Mouse (Mus musculus) forebrain, embryonic 16.5 days (tissue): ENCODE data around the gene Lefty1. TPM values are rescaled to one million over a fixed set of nuclear protein-coding genes. Genes with fewer than 3 reads are reported as not detected.
"Not testable (repeated sequence)": the region's sequence is repeated elsewhere in the genome, so short reads cannot be mapped to it uniquely, and the experiment has no call there.

ENCODE experiments used
- ATAC-seq: fragments of 200-750 bp; cut with Nextera tagmentation; 2 replicates; pipeline ENCODE4 v1.8.0; 2017; ENCODE audit warnings: mild to moderate bottlenecking, moderate library complexity
- H3K27ac ChIP-seq: fragments of 300-500 bp; sonication (generic); 2 replicates; pipeline ENCODE4 v1.5.1; 2014; ENCODE audit warnings: low read length, control low read depth
- H3K27me3 ChIP-seq: fragments of 300-500 bp; sonication (generic); replicated peaks from 2 replicates; pipeline ENCODE4 v1.6.1; 2014; ENCODE audit warnings: low read length; ENCODE audit not compliant: control insufficient read depth, insufficient read depth
- H3K36me3 ChIP-seq: fragments of 300-500 bp; sonication (generic); 2 replicates; pipeline ENCODE4 v1.6.1; 2014; ENCODE audit not compliant: control insufficient read depth, insufficient read depth
- H3K4me1 ChIP-seq: fragments of 300-500 bp; sonication (generic); replicated peaks from 2 replicates; pipeline ENCODE4 v1.6.1; 2014; ENCODE audit warnings: low read length; ENCODE audit not compliant: control insufficient read depth, insufficient read depth
- H3K4me2 ChIP-seq: fragments of 300-500 bp; sonication (generic); 2 replicates; pipeline ENCODE4 v1.6.1; 2014; ENCODE audit warnings: mild to moderate bottlenecking, low read length, control low read depth
- H3K4me3 ChIP-seq: fragments of 300-500 bp; sonication (generic); replicated peaks from 2 replicates; pipeline ENCODE4 v1.5.1; 2014; ENCODE audit warnings: mild to moderate bottlenecking, low read length, control low read depth
- H3K9ac ChIP-seq: fragments of 300-500 bp; sonication (generic); replicated peaks from 2 replicates; pipeline ENCODE4 v1.6.1; 2014; ENCODE audit warnings: low read depth, low read length, control low read depth
- H3K9me3 ChIP-seq: fragments of 300-500 bp; sonication (generic); 2 replicates; pipeline ENCODE4 v1.6.1; 2016; ENCODE audit warnings: low read length; ENCODE audit not compliant: control insufficient read depth
- WGBS: fragments of 180-500 bp; shearing (Covaris S2); extraction: QIAGEN DNeasy Blood & Tissue Kit; methylation state at CpG from one replicate; pipeline ENCODE4 v1.1.7; 2014; 5-methylcytosine and 5-hydroxymethylcytosine counted together
- polyA plus RNA-seq: library from polyadenylated mRNA; unstranded; fragments of >200 nt; fragmentation: Nextera tagmentation; extraction: Ambion mirVana; gene quantifications from 2 replicates; pipeline ENCODE4 v1.2.1, GENCODE M21; 2015

The Lefty1 gene
- polyA plus RNA-seq, 1 experiment from 2014 or later, result 0.30 TPM

DNA sequence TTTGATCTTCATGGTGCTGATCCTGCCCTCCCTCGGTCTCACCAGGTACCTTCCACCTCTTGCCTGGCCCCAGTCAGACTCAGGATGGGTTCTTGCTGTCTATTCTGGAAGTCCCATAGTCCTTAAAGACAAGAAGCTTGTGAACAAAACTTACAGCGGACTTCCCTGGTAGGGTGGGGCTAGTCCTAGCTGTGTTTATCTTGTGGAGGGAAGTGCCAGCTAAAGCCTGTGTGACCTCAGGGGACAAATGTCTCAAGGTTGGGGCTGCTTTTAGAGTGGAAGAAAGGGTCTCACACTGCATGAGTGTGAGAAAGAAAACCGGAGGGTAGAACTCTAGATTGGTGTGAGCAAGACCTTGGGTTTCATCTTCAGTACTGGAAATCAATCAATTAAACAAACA lies 31.0 kb downstream of the Lefty1 start:
- Histone ChIP-seq H3K36me3 (no peaks in the 10 kb centered on the region), H3K4me2 (no peak overlapping the region), H3K27me3 (no peaks in the 10 kb centered on the region), H3K27ac (no peak overlapping the region), H3K4me1 (no peaks in the 10 kb centered on the region), H3K4me3 (no peak overlapping the region), H3K9ac (no peak overlapping the region), H3K9me3 (no peaks in the 10 kb centered on the region)
- WGBS, result 87% methylated on average over 3 of the region's 3 CpGs
- ATAC-seq, result no peak

DNA sequence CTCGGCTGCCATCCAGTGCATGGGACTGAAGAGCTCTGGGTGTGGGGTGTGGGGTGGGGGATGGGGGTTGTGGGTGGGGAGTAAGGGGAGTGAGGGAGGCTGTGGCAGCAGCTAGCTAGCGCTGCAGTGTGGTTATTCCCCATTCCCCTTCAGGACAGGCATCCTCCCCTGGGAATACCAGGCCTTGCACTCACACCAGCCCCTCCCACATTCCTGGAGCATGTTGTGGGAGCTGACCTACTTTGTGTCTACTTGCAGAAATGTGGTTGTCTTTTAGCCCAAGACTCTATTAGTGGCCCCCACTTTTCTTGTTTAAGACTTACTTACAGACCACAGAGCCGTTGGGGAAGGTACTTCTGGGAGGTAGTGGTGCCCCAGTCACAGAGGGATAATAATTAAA lies 31.7 kb downstream of the Lefty1 start:
- no peak for ATAC-seq
- no peak overlapping the region for H3K9ac ChIP-seq
- no peaks in the 10 kb centered on the region for H3K27me3 ChIP-seq
- no peaks in the 10 kb centered on the region for H3K9me3 ChIP-seq
- H3K4me1 ChIP-seq, result no peaks in the 10 kb centered on the region
- no peak overlapping the region for H3K4me2 ChIP-seq
- H3K36me3 ChIP-seq, result no peaks in the 10 kb centered on the region
- 75% methylated on average over 3 of the region's 3 CpGs for WGBS
- no peak overlapping the region for H3K4me3 ChIP-seq
- no peak overlapping the region for H3K27ac ChIP-seq

DNA sequence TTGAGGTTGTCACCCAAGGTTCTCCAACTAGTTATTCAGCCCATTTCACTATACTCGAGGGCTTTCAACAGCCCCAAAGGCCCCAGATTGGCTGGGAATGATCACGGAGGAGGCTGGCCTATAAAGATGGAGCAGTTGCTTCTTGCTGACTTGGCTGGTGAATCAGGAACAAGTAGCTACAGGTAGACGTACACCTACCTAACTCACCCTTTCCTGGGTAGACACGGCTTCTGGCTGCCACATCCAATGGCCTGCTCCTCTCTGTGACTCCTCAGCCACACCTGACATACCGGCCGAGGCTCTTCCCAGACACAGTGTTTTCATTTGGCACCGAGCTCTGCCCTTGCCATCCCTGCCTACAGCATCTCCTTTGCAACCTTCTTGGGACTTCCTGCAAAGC lies 32.4 kb downstream of the Lefty1 start:
- H3K9me3 ChIP-seq, result no peaks in the 10 kb centered on the region
- H3K27me3 ChIP-seq, result no peaks in the 10 kb centered on the region
- ATAC-seq, result no peak
- 90% methylated on average over 7 of the region's 7 CpGs for WGBS
- no peak overlapping the region for H3K4me2 ChIP-seq
- H3K27ac ChIP-seq, result no peak overlapping the region
- no peak overlapping the region for H3K4me3 ChIP-seq
- no peaks in the 10 kb centered on the region for H3K4me1 ChIP-seq
- H3K9ac ChIP-seq, result no peak overlapping the region
- H3K36me3 ChIP-seq, result no peaks in the 10 kb centered on the region

DNA sequence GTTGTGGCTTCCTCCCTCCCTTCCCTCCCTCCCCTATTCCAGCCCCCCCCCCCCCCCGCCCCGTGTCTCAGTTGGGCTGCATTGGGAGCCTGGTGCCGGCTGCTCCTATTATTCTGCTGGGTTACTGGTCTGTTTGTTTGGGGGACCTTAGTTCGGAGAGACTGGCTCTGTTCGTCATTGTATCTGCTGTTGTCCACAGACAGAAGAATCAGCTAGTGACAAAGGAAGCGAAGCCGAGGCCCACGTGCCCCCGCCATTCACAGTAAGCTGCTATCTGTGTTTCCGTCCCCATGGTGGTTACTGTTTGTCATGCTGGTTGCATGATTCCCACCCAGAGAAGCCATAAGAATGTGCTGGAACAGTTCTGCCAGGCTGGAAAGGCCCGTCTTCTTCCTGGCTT lies 38.1 kb downstream of the Lefty1 start:
- ATAC-seq, result no peak
- 73% methylated on average over 9 of the region's 11 CpGs for WGBS
- Histone ChIP-seq H3K36me3 (no peaks in the 10 kb centered on the region), H3K9ac (no peak overlapping the region), H3K27me3 (no peaks in the 10 kb centered on the region), H3K9me3 (no peaks in the 10 kb centered on the region), H3K27ac (no peak overlapping the region), H3K4me1 (no peaks in the 10 kb centered on the region), H3K4me3 (no peak overlapping the region), H3K4me2 (no peak overlapping the region)

DNA sequence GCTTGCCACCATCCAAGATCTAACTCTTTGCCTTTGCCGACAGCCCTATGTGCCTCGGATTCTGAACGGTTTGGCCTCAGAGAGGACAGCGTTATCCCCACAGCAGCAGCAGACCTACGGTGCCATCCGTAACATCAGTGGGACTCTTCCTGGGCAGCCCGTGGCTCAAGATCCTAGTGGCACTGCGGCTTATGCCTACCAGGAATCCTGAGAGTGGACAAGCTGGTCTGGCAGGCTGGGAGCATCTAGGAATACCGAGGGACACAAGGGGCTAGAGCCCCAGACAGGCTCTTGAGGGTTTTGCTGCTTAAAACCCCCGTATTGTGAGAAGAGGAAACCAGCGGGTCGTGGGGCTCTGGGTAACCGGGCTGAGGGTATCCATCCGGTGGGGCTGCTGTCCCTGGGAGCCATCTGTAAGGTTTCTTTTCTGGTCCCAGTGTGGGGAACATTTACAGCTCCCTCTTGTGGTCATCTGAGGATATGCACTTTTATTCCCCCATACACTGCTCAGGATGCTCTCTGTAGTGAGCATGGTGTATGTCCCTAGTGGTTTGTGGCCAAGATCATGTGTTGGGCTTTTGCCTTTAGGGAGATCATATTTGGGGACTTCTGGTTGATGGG lies 39.4 kb downstream of the Lefty1 start:
- no peak overlapping the region for H3K4me2 ChIP-seq
- WGBS, result 56% methylated on average over 14 of the region's 14 CpGs
- ATAC-seq, result peak; percentile 71; the same call in 1 of the 2 replicates

DNA sequence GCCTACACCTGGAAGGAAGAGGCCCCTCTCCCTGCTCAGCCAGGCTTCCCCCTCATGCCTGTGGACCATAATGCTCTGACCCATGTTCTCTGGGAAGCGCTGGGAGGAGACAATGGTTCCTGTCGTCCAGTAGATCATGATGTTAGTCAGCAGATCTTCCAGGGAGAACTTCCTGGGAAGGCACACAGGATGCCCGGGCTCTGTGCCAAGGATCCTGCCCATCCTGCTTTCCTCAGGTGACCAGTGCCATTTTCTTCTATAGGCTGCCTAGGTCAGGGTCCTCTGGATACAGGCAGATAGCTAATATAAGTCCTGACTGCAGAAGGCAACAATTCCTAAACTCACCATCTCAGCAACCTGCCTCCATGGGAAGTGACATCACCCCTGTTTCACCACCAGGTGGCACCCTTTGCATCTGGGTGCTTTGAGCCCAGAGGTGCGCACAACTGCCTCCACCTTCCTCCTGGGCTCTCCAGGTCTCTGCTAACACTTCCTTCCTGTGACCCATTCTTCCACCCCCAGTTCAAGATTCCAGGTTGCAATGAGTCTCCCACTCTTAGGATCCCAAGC lies 41.4 kb downstream of the Lefty1 start:
- Histone ChIP-seq H3K36me3 (no peaks in the 10 kb centered on the region), H3K4me3 (no peak overlapping the region), H3K9ac (no peak overlapping the region), H3K4me2 (no peak overlapping the region), H3K9me3 (no peaks in the 10 kb centered on the region), H3K27me3 (no peaks in the 10 kb centered on the region), H3K27ac (no peak overlapping the region), H3K4me1 (no peaks in the 10 kb centered on the region)
- 70% methylated on average over 4 of the region's 4 CpGs for WGBS
- ATAC-seq, result no peak

More for the DNA sequence above, 39.4 kb downstream of the Lefty1 start:
- Histone ChIP-seq H3K9me3 (no peaks in the 10 kb centered on the region), H3K36me3 (no peaks in the 10 kb centered on the region), H3K4me1 (no peaks in the 10 kb centered on the region), H3K4me3 (no peak overlapping the region), H3K9ac (no peak overlapping the region), H3K27me3 (no peaks in the 10 kb centered on the region), H3K27ac (no peak overlapping the region)

DNA sequence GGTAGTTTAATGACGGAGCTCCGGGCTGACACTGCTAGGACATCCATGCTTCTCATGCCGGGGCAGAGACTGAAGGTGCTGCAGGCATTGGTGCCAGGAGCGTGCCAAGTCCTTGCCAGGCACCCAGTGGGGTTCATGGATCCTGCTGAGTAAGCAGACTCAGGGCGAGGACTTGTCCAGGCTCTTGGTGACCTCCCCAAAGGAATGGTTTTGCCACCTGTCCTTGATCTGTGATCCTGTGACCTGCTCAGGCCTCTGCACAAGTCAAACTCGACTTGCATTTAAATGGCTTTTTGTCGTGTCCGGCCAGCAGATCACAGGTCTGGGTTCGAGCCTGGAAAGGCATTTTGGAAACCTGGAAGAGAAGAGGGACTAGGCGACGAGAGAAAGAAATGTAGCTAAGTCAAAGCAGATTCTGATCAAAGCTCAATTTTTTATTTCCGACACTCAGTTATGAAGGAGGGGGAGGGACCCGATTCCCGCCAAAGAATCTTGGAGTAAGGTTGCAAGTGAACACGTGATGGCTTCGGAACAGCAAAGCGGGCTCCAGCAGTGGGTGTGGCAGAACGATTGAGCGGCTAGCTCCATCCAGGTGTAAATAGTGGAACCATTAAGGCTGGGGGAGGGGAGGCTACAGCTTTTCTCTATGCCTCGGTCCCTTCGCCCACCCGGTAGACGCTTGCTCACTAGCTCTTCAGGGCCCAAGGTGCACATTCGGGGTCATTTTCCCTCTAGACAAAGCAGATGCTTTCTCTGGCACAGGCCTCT lies 44.8 kb downstream of the Lefty1 start:
- H3K9ac ChIP-seq, result no peak overlapping the region
- H3K27me3 ChIP-seq, result no peaks in the 10 kb centered on the region
- H3K4me1 ChIP-seq, result no peaks in the 10 kb centered on the region
- WGBS, result 79% methylated on average over 23 of the region's 24 CpGs
- no peaks in the 10 kb centered on the region for H3K9me3 ChIP-seq
- H3K4me2 ChIP-seq, result no peak overlapping the region
- ATAC-seq, result no peak
- no peak overlapping the region for H3K27ac ChIP-seq
- no peaks in the 10 kb centered on the region for H3K36me3 ChIP-seq
- no peak overlapping the region for H3K4me3 ChIP-seq

DNA sequence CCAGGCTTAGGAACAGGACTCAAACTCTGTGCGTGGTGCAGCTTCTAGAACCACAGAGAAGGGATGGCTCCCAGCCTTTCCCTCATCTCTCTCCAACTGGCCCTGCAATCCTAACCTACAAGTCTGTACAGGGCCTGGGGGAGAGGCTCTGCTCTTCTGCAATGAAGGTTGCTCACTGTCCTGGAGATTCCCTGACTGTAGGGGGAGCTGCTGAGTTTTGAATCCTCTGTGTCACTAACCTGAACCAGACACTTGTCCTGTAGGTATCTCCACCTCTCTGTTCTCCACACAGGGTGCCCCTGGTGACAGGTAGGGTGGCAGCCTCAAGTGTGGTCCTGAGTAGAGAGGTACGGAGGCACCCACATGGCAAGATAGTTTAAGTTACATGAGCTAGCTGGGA lies 45.6 kb downstream of the Lefty1 start:
- no peak overlapping the region for H3K9ac ChIP-seq
- no peak overlapping the region for H3K4me3 ChIP-seq
- H3K4me2 ChIP-seq, result no peak overlapping the region
- no peaks in the 10 kb centered on the region for H3K4me1 ChIP-seq
- no peaks in the 10 kb centered on the region for H3K36me3 ChIP-seq
- no peak overlapping the region for H3K27ac ChIP-seq
- no peaks in the 10 kb centered on the region for H3K27me3 ChIP-seq
- no peaks in the 10 kb centered on the region for H3K9me3 ChIP-seq
- no peak for ATAC-seq
- WGBS, result 74% methylated on average over 2 of the region's 2 CpGs

DNA sequence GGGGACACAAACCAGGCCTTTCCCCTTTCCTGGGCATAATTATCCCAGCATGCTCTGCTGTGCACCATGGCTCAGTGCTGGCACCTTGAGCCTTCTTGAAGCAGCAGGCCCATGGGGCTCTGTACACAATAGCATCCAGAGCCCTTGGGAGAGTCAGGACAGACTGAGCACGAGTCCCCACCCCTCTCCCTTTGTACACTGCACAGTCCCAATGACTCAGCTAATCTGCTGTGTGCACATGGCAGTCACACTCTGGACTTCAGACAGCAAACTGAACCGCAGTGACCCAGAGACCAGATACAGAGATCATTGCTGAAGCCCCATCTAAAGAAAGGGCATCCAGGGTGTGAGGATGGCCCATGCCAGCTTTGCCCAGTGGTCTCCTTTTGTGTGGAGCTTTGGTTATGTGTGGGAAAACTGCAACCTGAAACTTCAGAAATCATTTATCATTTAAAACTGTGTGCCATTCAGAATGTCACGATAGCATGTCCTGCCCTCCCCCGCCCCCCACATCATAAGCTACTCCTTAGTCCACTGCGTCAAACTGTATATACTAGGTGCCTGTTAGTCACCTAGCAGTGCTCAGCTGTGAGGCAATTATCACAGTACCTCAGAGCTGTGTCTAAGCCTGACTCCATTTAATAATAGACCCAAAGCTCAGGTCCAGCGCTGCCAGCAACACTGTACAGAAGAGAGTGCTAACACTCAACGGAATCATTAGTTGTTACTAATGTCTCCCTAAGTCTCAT lies 46.6 kb downstream of the Lefty1 start:
- not testable (repeated sequence) for H3K9me3 ChIP-seq, H3K27me3 ChIP-seq, H3K36me3 ChIP-seq, H3K4me1 ChIP-seq, H3K4me2 ChIP-seq, ATAC-seq, H3K27ac ChIP-seq, H3K9ac ChIP-seq, H3K4me3 ChIP-seq
- 81% methylated on average over 7 of the region's 7 CpGs for WGBS
